Mouse (Mus musculus): ENCODE data around the gene Pink1.

GRCm38 (mm10) chr4:138267869-138268268 is 58.2 kb downstream of the Pink1 start:
- no peak for TF ChIP-seq EP300 (IDR thresholded peaks at IDR 0.05; ENCODE audit: low read depth)
- TF ChIP-seq CTCF (IDR thresholded peaks at IDR 0.05; ENCODE audit: low read depth), result no peak

Measured in liver, embryonic 14.5 days (tissue).